Mouse (Mus musculus): ENCODE data around the gene Ppm1h.

DNA sequence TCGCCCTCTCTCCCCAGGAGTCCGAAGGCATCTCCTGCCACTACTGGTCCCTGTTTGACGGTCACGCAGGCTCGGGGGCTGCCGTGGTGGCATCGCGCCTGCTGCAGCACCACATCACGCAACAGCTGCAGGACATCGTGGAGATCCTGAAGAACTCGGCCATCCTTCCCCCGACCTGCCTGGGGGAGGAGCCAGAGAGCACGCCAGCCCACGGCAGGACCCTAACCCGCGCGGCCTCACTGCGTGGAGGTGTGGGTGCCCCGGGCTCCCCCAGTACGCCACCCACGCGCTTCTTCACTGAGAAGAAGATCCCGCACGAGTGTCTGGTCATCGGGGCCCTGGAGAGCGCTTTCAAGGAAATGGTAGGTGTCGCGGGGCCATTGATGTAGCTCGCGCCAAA, 123.7 kb downstream of the Ppm1h start:
- TF ChIP-seq TCF12 (IDR thresholded peaks at IDR 0.05; ENCODE audit: low read depth, low read length): no peak
- TF ChIP-seq ZNF384 (IDR thresholded peaks at IDR 0.05; ENCODE audit: low read depth, low read length): no peak
- no peak for TF ChIP-seq CTCF (conservative IDR thresholded peaks at IDR 0.05 in 1 of 2, IDR thresholded peaks at IDR 0.05 in 1 of 2; ENCODE audit: low read depth in 2 of 2, low read length in 2 of 2)
- TF ChIP-seq E2F4 (IDR thresholded peaks at IDR 0.05; ENCODE audit: insufficient replicate concordance, low read depth, low read length): no peak
- no peak for TF ChIP-seq ZC3H11A (IDR thresholded peaks at IDR 0.05; ENCODE audit: low read depth, low read length)
- no peak for TF ChIP-seq CHD2 (IDR thresholded peaks at IDR 0.05; ENCODE audit: low read length)
- no peak for TF ChIP-seq POLR2A (IDR thresholded peaks at IDR 0.05; ENCODE audit: low read depth, low read length)
- no peak for TF ChIP-seq NELFE (IDR thresholded peaks at IDR 0.05; ENCODE audit: low read depth, low read length)
- TF ChIP-seq UBTF (IDR thresholded peaks at IDR 0.05; ENCODE audit: low read depth, low read length): no peak
- TF ChIP-seq MAX (IDR thresholded peaks at IDR 0.05; ENCODE audit: low read length): no peak
- TF ChIP-seq SIN3A (IDR thresholded peaks at IDR 0.05; ENCODE audit: low read length): no peak
- no peak for TF ChIP-seq GABPA (IDR thresholded peaks at IDR 0.05; ENCODE audit: insufficient replicate concordance, low read depth, low read length)
- TF ChIP-seq ELF1 (IDR thresholded peaks at IDR 0.05; ENCODE audit: low read depth, low read length): no peak
- TF ChIP-seq JUND (conservative IDR thresholded peaks at IDR 0.05; ENCODE audit: low read depth, low read length): no peak
